Mouse (Mus musculus): ENCODE data around the gene Snx29. TPM values are rescaled to one million over a fixed set of nuclear protein-coding genes. Genes with fewer than 3 reads are reported as not detected.

Snx29 gene
- 10 to 100 TPM; 37.7 to 45.0 TPM for total RNA-seq (2023)

DNA sequence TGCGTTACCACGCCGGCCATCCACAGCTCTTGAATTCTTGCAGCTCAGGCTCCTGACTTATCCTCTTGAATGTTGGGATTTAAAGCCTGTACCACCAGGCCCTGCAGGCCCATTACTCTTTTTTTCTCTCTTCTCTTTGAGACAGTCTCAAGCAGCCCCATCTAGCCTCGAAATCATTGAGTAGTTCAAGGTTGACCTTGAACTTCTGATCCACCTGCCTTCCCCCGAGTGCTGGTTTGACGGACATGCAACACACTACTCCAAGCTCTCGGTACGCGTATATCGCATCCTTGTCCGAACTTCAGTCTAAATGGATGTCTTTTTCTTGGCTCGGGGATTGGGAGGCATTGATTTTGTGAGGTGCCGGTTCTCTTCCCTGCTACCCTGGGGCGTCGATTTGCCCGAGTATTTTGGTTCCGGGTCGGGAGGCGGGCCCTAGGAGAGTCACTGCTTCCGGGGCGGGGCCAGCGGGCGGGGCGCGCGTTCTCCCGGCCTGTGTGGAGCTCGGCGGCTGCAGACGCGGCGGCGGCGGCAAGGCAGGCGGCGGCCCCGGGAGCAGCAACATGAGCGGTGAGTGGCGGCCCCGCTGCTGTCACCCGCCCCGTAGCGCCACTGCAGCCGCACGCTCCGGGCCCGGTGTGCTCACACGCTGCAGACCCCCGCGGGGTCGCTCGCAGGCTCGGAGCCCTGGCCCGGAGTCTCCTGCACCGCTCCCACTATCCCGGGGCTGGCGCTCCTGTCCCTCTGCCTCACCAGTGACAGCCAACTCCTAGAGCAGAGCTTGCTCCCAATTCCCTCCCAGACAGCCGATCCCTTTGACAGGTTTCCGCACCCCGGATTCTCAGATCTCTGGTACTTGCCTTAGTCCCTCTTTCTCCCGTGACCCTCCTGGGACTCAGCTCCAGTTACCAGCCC lies at the start of gene Snx29:
Gene Snx29, plus strand, starts transcription at position 500 of the 915 bp plus-strand sequence.

DNA sequence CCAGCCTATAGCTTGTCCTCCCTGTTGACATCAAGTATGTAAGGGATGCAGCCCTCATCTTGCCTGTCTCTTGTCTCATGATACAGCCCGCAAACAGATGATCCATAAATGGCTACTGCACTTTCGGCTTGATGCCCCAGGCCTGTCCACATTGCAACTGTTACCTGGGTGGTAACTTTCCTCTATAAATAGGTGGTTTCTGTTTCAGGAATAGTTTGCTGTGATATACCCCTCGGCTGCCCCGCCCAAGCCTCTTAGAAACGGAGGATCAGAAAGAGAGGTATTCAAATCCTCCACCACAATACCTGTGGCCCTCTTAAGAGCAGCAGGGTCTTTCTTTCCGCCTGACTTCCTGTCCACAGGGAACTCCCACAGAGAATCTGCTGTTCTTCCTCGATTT lies 9.2 kb upstream of the Snx29 start, which contains the start of gene Tnfrsf17:
Gene Tnfrsf17, plus strand, starts transcription at position 301 of the 400 bp plus-strand sequence.

Other genes with a start within 250 kb of the Snx29 start
- gene Txndc11, start 188.3 kb upstream of the Snx29 start, total RNA-seq (2023) = 10 to 100 TPM; 44.5 to 51.3 TPM
- 100 to 1,000 TPM; 332 to 346 TPM for gene Zc3h7a, start 146.5 kb upstream of the Snx29 start, total RNA-seq (2023)
- gene Rsl1d1, start 119.6 kb upstream of the Snx29 start, total RNA-seq (2023) = 100 to 1,000 TPM; 148 to 154 TPM
- gene Gspt1, start 68.6 kb upstream of the Snx29 start, total RNA-seq (2023) = 10 to 100 TPM; 80.2 to 90.2 TPM
- gene Tnfrsf17, start 9.1 kb upstream of the Snx29 start, total RNA-seq (2023) = not detected

Data from T-cell, adult 66 days (primary cell).